Mouse (Mus musculus) heart, embryonic 16.5 days (tissue): Measurements from ENCODE around the gene Olfr1423. TPM values are rescaled to one million over a fixed set of nuclear protein-coding genes. Genes with fewer than 3 reads are reported as not detected.
"Not testable (repeated sequence)": the region's sequence is repeated elsewhere in the genome, so short reads cannot be mapped to it uniquely, and the experiment has no call there.

Source experiments
- ATAC-seq: fragments of 200-750 bp; cut with Nextera tagmentation; replicated peaks from 2 replicates; pipeline ENCODE4 v1.8.0; 2017; ENCODE audit warnings: moderate number of reproducible peaks; ENCODE audit not compliant: insufficient read depth, low FRiP score; ENCODE audit errors: extremely low read depth
- H3K27ac ChIP-seq: fragments of 300-500 bp; sonication (generic); 2 replicates; pipeline ENCODE4 v1.5.1; 2014; ENCODE audit warnings: mild to moderate bottlenecking, low read length, control low read depth, moderate library complexity
- H3K27me3 ChIP-seq: fragments of 300-500 bp; sonication (generic); 2 replicates; pipeline ENCODE4 v1.6.1; 2014; ENCODE audit warnings: low read length, mixed read lengths; ENCODE audit not compliant: control insufficient read depth, insufficient read depth
- H3K36me3 ChIP-seq: fragments of 300-500 bp; sonication (generic); 2 replicates; pipeline ENCODE4 v1.6.1; 2014; ENCODE audit not compliant: control insufficient read depth, insufficient read depth
- H3K4me1 ChIP-seq: fragments of 300-500 bp; sonication (generic); 2 replicates; pipeline ENCODE4 v1.6.1; 2014; ENCODE audit warnings: low read length, mixed read lengths; ENCODE audit not compliant: control insufficient read depth, insufficient read depth
- H3K4me2 ChIP-seq: fragments of 300-500 bp; sonication (generic); 2 replicates; pipeline ENCODE4 v1.6.1; 2014; ENCODE audit warnings: low read depth, mild to moderate bottlenecking, control low read depth, low read length
- H3K4me3 ChIP-seq: fragments of 300-500 bp; sonication (generic); 2 replicates; pipeline ENCODE4 v1.5.1; 2014; ENCODE audit warnings: mild to moderate bottlenecking, control low read depth, low read length
- H3K9ac ChIP-seq: fragments of 300-500 bp; sonication (generic); 2 replicates; pipeline ENCODE4 v1.6.1; 2014; ENCODE audit warnings: low read length, control low read depth
- H3K9me3 ChIP-seq: fragments of 300-500 bp; sonication (generic); replicated peaks from 2 replicates; pipeline ENCODE4 v1.6.1; 2016; ENCODE audit warnings: low read length; ENCODE audit not compliant: control insufficient read depth
- WGBS: fragments of 180-500 bp; shearing (Covaris S2); extraction: QIAGEN DNeasy Blood & Tissue Kit; methylation state at CpG from one replicate; pipeline ENCODE4 v1.1.7; 2014; 5-methylcytosine and 5-hydroxymethylcytosine counted together
- polyA plus RNA-seq: library from polyadenylated mRNA; unstranded; fragments of >200 nt; fragmentation: Nextera tagmentation; extraction: Ambion mirVana; gene quantifications from 2 replicates; pipeline ENCODE4 v1.2.1, GENCODE M21; 2015

Gene Olfr1423
- not detected in 2 replicates for polyA plus RNA-seq

GRCm38 (mm10) chr19:12041217-12041616, at the start of gene Olfr1423:
TSS of gene Olfr1423 (minus strand) at chr19:12041317.
- Histone ChIP-seq H3K4me3 (no peak within 1 kb of the TSS), H3K27me3 (no peaks in the 10 kb centered on the region), H3K9me3 (no peaks in the 10 kb centered on the region), H3K36me3 (no peaks in the 10 kb centered on the region), H3K4me1 (no peaks in the 10 kb centered on the region), H3K27ac (no peak within 1 kb of the TSS), H3K4me2 (no peak within 1 kb of the TSS), H3K9ac (no peak within 1 kb of the TSS)
- no peak for ATAC-seq
- WGBS: 46% methylated on average over 2 of the region's 2 CpGs

DNA sequence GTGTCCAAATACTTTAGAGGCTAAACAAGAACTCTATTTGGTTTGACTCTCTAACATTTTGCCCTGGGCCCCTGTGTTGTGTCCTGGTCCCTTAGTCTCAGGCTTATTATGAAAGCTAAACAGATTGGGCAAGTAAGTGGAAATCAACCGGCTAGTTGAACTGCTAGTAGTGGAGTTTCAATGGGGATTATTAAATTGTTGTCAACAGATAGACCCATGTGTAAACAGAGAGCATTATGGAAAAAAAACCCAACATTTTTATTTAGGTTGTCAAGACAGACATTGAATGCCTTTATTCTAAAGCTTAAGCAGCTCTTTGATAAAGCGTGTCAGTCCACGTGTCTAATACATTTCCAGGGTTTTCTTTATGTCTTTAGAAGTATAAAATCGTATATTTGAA, 36.5 kb upstream of the Olfr1423 start, which contains the start of gene Olfr1425:
TSS of gene Olfr1425 (minus strand) at position 101 of the 400 bp plus-strand sequence.
- ATAC-seq, H3K27ac ChIP-seq, H3K4me1 ChIP-seq, H3K36me3 ChIP-seq, H3K4me3 ChIP-seq, H3K4me2 ChIP-seq, H3K9me3 ChIP-seq, H3K9ac ChIP-seq, H3K27me3 ChIP-seq: not testable (repeated sequence)
- 79% methylated on average over 4 of the region's 4 CpGs for WGBS

GRCm38 (mm10) chr19:12069546-12069945, 28.4 kb upstream of the Olfr1423 start:
- not testable (repeated sequence) for H3K4me2 ChIP-seq, H3K36me3 ChIP-seq, H3K27ac ChIP-seq, ATAC-seq, H3K4me3 ChIP-seq, H3K27me3 ChIP-seq, H3K4me1 ChIP-seq, H3K9ac ChIP-seq, H3K9me3 ChIP-seq
- 72% methylated on average over 1 of the region's 1 CpGs for WGBS

GRCm38 (mm10) chr19:12067806-12068205, 26.7 kb upstream of the Olfr1423 start:
- not testable (repeated sequence) for H3K4me2 ChIP-seq, H3K4me1 ChIP-seq, H3K27ac ChIP-seq, H3K36me3 ChIP-seq, ATAC-seq, H3K4me3 ChIP-seq, H3K9ac ChIP-seq, H3K9me3 ChIP-seq, H3K27me3 ChIP-seq
- 52% methylated on average over 1 of the region's 1 CpGs for WGBS

DNA sequence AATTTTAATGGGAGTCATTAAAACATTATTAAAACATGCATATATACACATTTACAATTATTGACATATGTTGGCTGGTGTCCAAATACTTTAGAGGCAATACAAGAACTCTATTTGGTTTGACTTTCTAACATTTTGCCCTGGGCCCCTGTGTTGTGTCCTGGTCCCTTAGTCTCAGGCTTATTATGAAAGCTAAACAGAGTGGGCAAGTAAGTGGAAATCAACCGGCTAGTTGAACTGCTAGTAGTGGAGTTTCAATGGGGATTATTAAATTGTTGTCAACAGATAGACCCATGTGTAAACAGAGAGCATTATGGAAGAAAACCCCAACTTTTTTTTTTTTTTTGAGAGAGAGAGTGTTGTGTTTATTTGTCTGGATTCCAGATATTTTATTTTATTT, 21.5 kb upstream of the Olfr1423 start, which contains the start of gene Olfr1424:
TSS of gene Olfr1424 (minus strand) at position 101 of the 400 bp plus-strand sequence.
- 88% methylated on average over 1 of the region's 1 CpGs for WGBS
- not testable (repeated sequence) for ATAC-seq

GRCm38 (mm10) chr19:12043163-12043562, 2.0 kb upstream of the Olfr1423 start:
- no peaks in the 10 kb centered on the region for H3K9me3 ChIP-seq
- H3K9ac ChIP-seq: no peak overlapping the region
- H3K4me2 ChIP-seq: no peak overlapping the region
- no peaks in the 10 kb centered on the region for H3K27me3 ChIP-seq
- H3K4me3 ChIP-seq: no peak overlapping the region
- no peaks in the 10 kb centered on the region for H3K4me1 ChIP-seq
- no peak overlapping the region for H3K27ac ChIP-seq
- no peaks in the 10 kb centered on the region for H3K36me3 ChIP-seq
- 83% methylated on average over 5 of the region's 5 CpGs for WGBS
- ATAC-seq: no peak

More for the DNA sequence above, 21.5 kb upstream of the Olfr1423 start, which contains the start of gene Olfr1424:
- H3K9ac ChIP-seq, H3K36me3 ChIP-seq, H3K4me1 ChIP-seq, H3K4me2 ChIP-seq, H3K27me3 ChIP-seq, H3K4me3 ChIP-seq, H3K9me3 ChIP-seq, H3K27ac ChIP-seq: not testable (repeated sequence)

GRCm38 (mm10) chr19:12037727-12038126, 3.4 kb downstream of the Olfr1423 start:
- no peaks in the 10 kb centered on the region for H3K27me3 ChIP-seq
- H3K4me1 ChIP-seq: no peaks in the 10 kb centered on the region
- H3K4me3 ChIP-seq: no peak overlapping the region
- no peak for ATAC-seq
- no peak overlapping the region for H3K4me2 ChIP-seq
- H3K36me3 ChIP-seq: no peaks in the 10 kb centered on the region
- H3K9me3 ChIP-seq: no peaks in the 10 kb centered on the region
- H3K27ac ChIP-seq: no peak overlapping the region
- no peak overlapping the region for H3K9ac ChIP-seq

DNA sequence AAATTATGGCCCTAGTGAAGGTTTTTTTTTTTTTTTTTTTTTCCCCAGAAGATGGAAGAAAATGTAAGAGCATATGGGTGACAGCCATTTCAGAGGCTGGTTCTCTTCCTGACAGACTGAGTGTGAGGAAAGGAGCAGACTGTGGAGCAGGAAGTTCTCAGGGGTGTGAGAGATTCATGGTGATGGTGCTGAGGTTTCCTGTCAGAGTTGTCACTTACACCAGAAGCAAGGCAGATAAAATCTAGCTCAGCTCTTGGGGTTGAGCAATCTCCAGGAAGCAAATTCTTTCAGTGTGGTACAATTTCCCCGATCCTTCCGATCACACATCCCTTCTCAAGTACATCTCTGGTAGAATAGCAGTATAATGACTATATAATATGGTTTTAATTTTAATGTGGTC, 14.5 kb downstream of the Olfr1423 start:
- Histone ChIP-seq H3K4me1 (no peaks in the 10 kb centered on the region), H3K9me3 (no peaks in the 10 kb centered on the region), H3K27ac (no peak overlapping the region), H3K4me2 (no peak overlapping the region), H3K27me3 (no peaks in the 10 kb centered on the region), H3K9ac (no peak overlapping the region), H3K4me3 (no peak overlapping the region), H3K36me3 (no peaks in the 10 kb centered on the region)
- WGBS: 30% methylated on average over 2 of the region's 2 CpGs
- ATAC-seq: no peak

- Histone ChIP-seq H3K36me3 (no peaks in the 10 kb centered on the region), H3K4me2 (no peak overlapping the region), H3K27me3 (no peaks in the 10 kb centered on the region), H3K9me3 (no peaks in the 10 kb centered on the region), H3K4me1 (no peaks in the 10 kb centered on the region), H3K9ac (no peak overlapping the region), H3K4me3 (no peak overlapping the region), H3K27ac (no peak overlapping the region)
- ATAC-seq: no peak
- WGBS: 73% methylated on average over 3 of the region's 3 CpGs
Measured at GRCm38 (mm10) chr19:12025333-12025732, 15.8 kb downstream of the Olfr1423 start.
